Mouse (Mus musculus) E14TG2a.4 (cell line): ENCODE measurements at regions not wholly inside any gene's neighbourhood (a gene's known extent, or its start where the extent isn't known, plus 50 kb on each side); places are given as distances from the start of the nearest gene placed in this dataset.

Experiments used
- CTCF ChIP-seq: conservative IDR thresholded peaks from 2 replicates; pipeline ENCODE4 v1.5.1; 2014; ENCODE audit warnings: low read length
- NANOG ChIP-seq: IDR thresholded peaks from 2 replicates; pipeline ENCODE4 v1.6.1; 2014; ENCODE audit warnings: borderline replicate concordance, low read length, mixed read lengths
- POU5F1 ChIP-seq: IDR thresholded peaks from 2 replicates; pipeline ENCODE4 v1.6.1; 2014; ENCODE audit warnings: low read length, borderline replicate concordance

DNA sequence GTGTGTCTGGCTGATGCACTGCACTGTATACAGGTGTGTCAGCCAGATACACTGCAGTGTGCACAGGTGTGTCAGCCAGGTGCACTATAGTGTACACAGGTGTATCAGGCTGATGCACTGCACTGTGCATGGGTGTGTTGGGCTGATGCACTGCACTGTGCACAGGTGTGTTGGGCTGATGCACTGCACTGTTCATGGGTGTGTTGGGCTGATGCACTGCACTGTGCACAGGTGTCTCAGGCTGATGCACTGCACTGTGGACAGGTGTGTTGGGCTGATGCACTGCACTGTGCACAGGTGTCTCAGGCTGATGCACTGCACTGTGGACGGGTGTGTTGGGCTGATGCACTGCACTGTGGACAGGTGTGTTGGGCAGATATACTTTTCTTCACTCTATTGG, 181.2 kb downstream of the 1810013L24Rik start:
- TF ChIP-seq CTCF = no peak
- no peak for TF ChIP-seq POU5F1
- TF ChIP-seq NANOG = no peak
